In the genomic region with DNA sequence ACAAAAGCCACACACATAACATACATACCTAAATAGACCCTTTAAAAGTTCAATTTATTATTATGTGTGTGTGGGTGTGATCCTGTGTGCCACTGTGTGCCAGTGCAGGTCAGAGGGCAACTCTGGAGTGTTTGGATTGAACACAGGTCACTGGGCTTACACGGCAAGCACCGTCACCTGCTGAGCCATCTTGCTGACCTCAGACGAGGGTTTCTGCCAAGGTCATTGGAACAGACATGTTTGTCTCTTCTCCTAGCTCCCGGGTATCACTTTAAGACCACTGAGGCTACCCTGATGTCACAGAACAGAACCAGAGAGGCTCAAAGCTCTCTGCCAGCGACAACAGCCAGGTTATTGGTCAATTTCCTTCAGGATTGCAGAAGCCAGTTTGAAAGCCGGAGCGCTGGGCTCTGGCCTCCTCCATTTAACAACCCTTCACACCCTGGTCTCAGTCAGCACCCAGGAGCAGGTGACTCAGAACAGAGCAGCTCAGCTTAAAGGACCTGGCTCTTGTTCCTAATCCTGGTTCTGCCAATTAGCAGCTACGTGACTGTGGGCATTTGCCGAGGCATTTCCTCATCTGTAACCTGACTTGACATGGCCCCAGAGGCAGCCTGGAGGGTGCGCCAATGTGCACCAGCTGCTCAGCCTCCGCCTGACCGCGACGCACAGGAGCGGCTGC, we compare ENCODE assay signal across 13 mouse cellular contexts. TPM values are rescaled to one million over a fixed set of nuclear protein-coding genes. Genes with fewer than 3 reads are reported as not detected.
DNase-seq lines count a peak whose midpoint lies in the region; ATAC-seq and TF ChIP-seq lines count a peak whose summit lies in the region.
"Had no signal": no experiment of that assay in that cellular context is flagged by ENCODE, and none has a peak within 500 bp of the region (broad histone marks: within the 10 kb centered on the region; RNA-seq: fewer than 3 reads in every experiment).

No protein-coding gene starts in this region.

- peaks cover 10% of the 10 kb centered on the region; the same call in 1 of the 2 replicates for H3K4me1 ChIP-seq in intestine, postnatal 0 days (replicated peaks; ENCODE audit: control insufficient read depth, insufficient read depth, low read length)
- H3K4me1 ChIP-seq in intestine, embryonic 16.5 days (ENCODE audit: control insufficient read depth, insufficient read depth, low read length): peaks cover 34% of the 10 kb centered on the region
- H3K4me1 ChIP-seq in bone marrow, adult 2 months (ENCODE audit: control insufficient read depth, insufficient read depth, low read length): peaks cover 27% of the 10 kb centered on the region
- H3K4me1 ChIP-seq in heart, postnatal 0 days (ENCODE audit: control insufficient read depth, insufficient read depth): peaks cover 73% of the 10 kb centered on the region
- peaks cover 8% of the 10 kb centered on the region for H3K4me1 ChIP-seq in hindbrain, embryonic 10.5 days (replicated peaks)
- H3K4me1 ChIP-seq: forebrain, embryonic 10.5 days had no signal

- no peak for TF ChIP-seq CTCF in intestine, postnatal 0 days (IDR thresholded peaks at IDR 0.05; ENCODE audit: low read depth)
- no peak for TF ChIP-seq CTCF in bone marrow, adult 2 months (IDR thresholded peaks at IDR 0.05; ENCODE audit: control insufficient read depth, insufficient read depth, low read length)
- no peak for TF ChIP-seq CTCF in heart, postnatal 0 days (IDR thresholded peaks at IDR 0.05; ENCODE audit: low read depth)
- no peak for TF ChIP-seq CTCF in layer of hippocampus, adult 2 months (conservative IDR thresholded peaks at IDR 0.05)

- ATAC-seq in intestine, postnatal 0 days: no peak
- ATAC-seq in intestine, embryonic 16.5 days: no peak
- ATAC-seq in heart, postnatal 0 days (ENCODE audit: insufficient read depth, low read depth): no peak
- ATAC-seq: midbrain, embryonic 13.5 days had no signal

- 0 out of 2 replicates have a peak overlapping the region, but pooled peaks have one; percentile 11 for H3K27ac ChIP-seq in intestine, postnatal 0 days (ENCODE audit: low read depth, low read length)
- H3K27ac ChIP-seq in intestine, embryonic 16.5 days (ENCODE audit: low read length): no peak overlapping the region
- H3K27ac ChIP-seq in bone marrow, adult 2 months (ENCODE audit: control insufficient read depth, insufficient read depth, low read depth, low read length, poor library complexity): peak overlapping the region; percentile 13; the same call in 1 of the 2 replicates
- H3K27ac ChIP-seq in heart, postnatal 0 days (ENCODE audit: low read depth): peak overlapping the region; percentile 75
- H3K27ac ChIP-seq in layer of hippocampus, adult 2 months: no peak overlapping the region
- no peak overlapping the region for H3K27ac ChIP-seq in hindbrain, embryonic 10.5 days
- H3K27ac ChIP-seq: forebrain, embryonic 10.5 days; liver, embryonic 15.5 days; midbrain, embryonic 13.5 days had no signal

- no peaks in the 10 kb centered on the region for H3K36me3 ChIP-seq in intestine, postnatal 0 days (ENCODE audit: control insufficient read depth, insufficient read depth)
- no peaks in the 10 kb centered on the region for H3K36me3 ChIP-seq in intestine, embryonic 16.5 days (ENCODE audit: control insufficient read depth, insufficient read depth, low read length)
- H3K36me3 ChIP-seq in heart, postnatal 0 days (replicated peaks; ENCODE audit: control insufficient read depth, insufficient read depth, low read length): no peaks in the 10 kb centered on the region
- peaks cover 45% of the 10 kb centered on the region for H3K36me3 ChIP-seq in hindbrain, embryonic 10.5 days
- H3K36me3 ChIP-seq: liver, embryonic 15.5 days had no signal

- H3K27me3 ChIP-seq in intestine, postnatal 0 days (replicated peaks; ENCODE audit: control insufficient read depth, insufficient read depth, low read length): no peaks in the 10 kb centered on the region
- no peaks in the 10 kb centered on the region for H3K27me3 ChIP-seq in intestine, embryonic 16.5 days (replicated peaks; ENCODE audit: control insufficient read depth, insufficient read depth, low read length)
- no peaks in the 10 kb centered on the region for H3K27me3 ChIP-seq in heart, postnatal 0 days (ENCODE audit: control insufficient read depth, insufficient read depth, low read length)
- H3K27me3 ChIP-seq in hindbrain, embryonic 10.5 days (ENCODE audit: insufficient read depth, poor library complexity, severe bottlenecking): no peaks in the 10 kb centered on the region
- H3K27me3 ChIP-seq: liver, embryonic 15.5 days; midbrain, embryonic 13.5 days had no signal

- no peak for TF ChIP-seq EP300 in heart, postnatal 0 days (IDR thresholded peaks at IDR 0.05; ENCODE audit: low read depth)

- no peak for TF ChIP-seq POLR2A in bone marrow, adult 2 months (IDR thresholded peaks at IDR 0.05; ENCODE audit: borderline replicate concordance, control insufficient read depth, low read depth, low read length)

- no peaks in the 10 kb centered on the region for H3K9me3 ChIP-seq in intestine, postnatal 0 days (ENCODE audit: control insufficient read depth)
- H3K9me3 ChIP-seq in intestine, embryonic 16.5 days (ENCODE audit: control insufficient read depth, low read length): no peaks in the 10 kb centered on the region
- no peaks in the 10 kb centered on the region for H3K9me3 ChIP-seq in heart, postnatal 0 days (replicated peaks; ENCODE audit: control insufficient read depth, low read length)
- no peaks in the 10 kb centered on the region for H3K9me3 ChIP-seq in hindbrain, embryonic 10.5 days
- H3K9me3 ChIP-seq: forebrain, embryonic 10.5 days; liver, embryonic 15.5 days; midbrain, embryonic 13.5 days had no signal

- no peak overlapping the region for H3K4me2 ChIP-seq in intestine, postnatal 0 days (replicated peaks; ENCODE audit: low read depth)
- no peak overlapping the region for H3K4me2 ChIP-seq in intestine, embryonic 16.5 days (ENCODE audit: low read depth, low read length)
- no peak overlapping the region for H3K4me2 ChIP-seq in heart, postnatal 0 days (ENCODE audit: low read depth, low read length)
- H3K4me2 ChIP-seq: liver, embryonic 15.5 days; midbrain, embryonic 13.5 days had no signal

- peak; percentile 61 for DNase-seq in adrenal gland, adult 2 months
- DNase-seq in adrenal gland, adult 8-10 months: no peak
- no peak for DNase-seq in heart, postnatal 0 days (ENCODE audit: low spot score)
- DNase-seq in layer of hippocampus, adult 2 months (ENCODE audit: low spot score in 2 of 2): no peak
- DNase-seq in hindbrain, embryonic 10.5 days (ENCODE audit: low spot score): no peak
- DNase-seq: kidney, adult 8-10 months; thymus, postnatal 25 days had no signal

- H3K9ac ChIP-seq in intestine, postnatal 0 days (ENCODE audit: low read depth, low read length): no peak overlapping the region
- H3K9ac ChIP-seq in intestine, embryonic 16.5 days (ENCODE audit: low read depth, low read length): no peak overlapping the region
- H3K9ac ChIP-seq in heart, postnatal 0 days (replicated peaks; ENCODE audit: low read depth, low read length): no peak overlapping the region
- H3K9ac ChIP-seq: liver, embryonic 15.5 days; midbrain, embryonic 13.5 days had no signal

- H3K4me3 ChIP-seq in intestine, postnatal 0 days (ENCODE audit: low read depth, low read length): no peak overlapping the region
- H3K4me3 ChIP-seq in intestine, embryonic 16.5 days (ENCODE audit: low read length): no peak overlapping the region
- H3K4me3 ChIP-seq in bone marrow, adult 2 months (replicated peaks; ENCODE audit: control insufficient read depth, low read depth, low read length): no peak overlapping the region
- no peak overlapping the region for H3K4me3 ChIP-seq in heart, postnatal 0 days (ENCODE audit: low read depth, low read length)
- no peak overlapping the region for H3K4me3 ChIP-seq in layer of hippocampus, adult 2 months
- H3K4me3 ChIP-seq in hindbrain, embryonic 10.5 days: no peak overlapping the region
- H3K4me3 ChIP-seq: forebrain, embryonic 10.5 days; liver, embryonic 15.5 days; midbrain, embryonic 13.5 days had no signal

- WGBS in intestine, postnatal 0 days: 75% methylated on average over 15 of the region's 15 CpGs
- WGBS in intestine, embryonic 16.5 days: 87% methylated on average over 15 of the region's 15 CpGs
- 63% methylated on average over 15 of the region's 15 CpGs for WGBS in bone marrow, adult 2 months
- WGBS in heart, postnatal 0 days: 66% methylated on average over 15 of the region's 15 CpGs
- WGBS in hindbrain, embryonic 10.5 days: 90% methylated on average over 15 of the region's 15 CpGs

RNA-seq across cellular contexts. Expression of a gene that starts 25.0 kb away (rescaled TPM):
- 10 to 100 TPM; 56.1 to 68.0 TPM for total RNA-seq in adrenal gland, adult 2 months (2021)
- polyA plus RNA-seq in adrenal gland, adult 2 months (2012; rRNA removed): 25.3 and 32.7 TPM in 2 replicates
- total RNA-seq in adrenal gland, adult 8-10 months (2022): 10 to 100 TPM; 48.2 to 56.7 (median 50.9) TPM
- 8.2 and 8.5 TPM in 2 replicates for polyA plus RNA-seq in intestine, postnatal 0 days (2015; fragmentation: Nextera tagmentation; extraction: Ambion mirVana)
- 9.4 and 11.0 TPM in 2 replicates for polyA plus RNA-seq in intestine, embryonic 16.5 days (2015; fragmentation: Nextera tagmentation; extraction: Ambion mirVana)
- polyA plus RNA-seq in bone marrow, adult 2 months (2011; ENCODE audit: insufficient read depth, insufficient read length, low replicate concordance, missing spikeins): 4.3 and 7.1 TPM in 2 replicates
- total RNA-seq in heart, postnatal 0 days (2014; rRNA removed; ENCODE audit: low replicate concordance): 60.9 and 79.6 TPM in 2 replicates
- 16.5 and 17.7 TPM in 2 replicates for polyA plus RNA-seq in heart, postnatal 0 days (2015; fragmentation: Nextera tagmentation; extraction: Ambion mirVana)
- total RNA-seq in layer of hippocampus, adult 2 months (2021): 10 to 100 TPM; 60.3 to 65.9 TPM
- polyA plus RNA-seq in hindbrain, embryonic 10.5 days (2016; fragmentation: Nextera tagmentation; extraction: Ambion mirVana): 10.1 and 12.2 TPM in 2 replicates

RNA-seq across cellular contexts. Expression of a gene that starts 26.4 kb away (rescaled TPM):
- total RNA-seq in adrenal gland, adult 2 months (2021): 10 to 100 TPM; 19.4 to 19.9 TPM
- 7.7 and 9.7 TPM in 2 replicates for polyA plus RNA-seq in adrenal gland, adult 2 months (2012; rRNA removed)
- total RNA-seq in adrenal gland, adult 8-10 months (2022): 10 to 100 TPM; 19.4 to 23.6 (median 21.5) TPM
- 4.5 and 4.7 TPM in 2 replicates for polyA plus RNA-seq in intestine, postnatal 0 days (2015; fragmentation: Nextera tagmentation; extraction: Ambion mirVana)
- 6.1 and 6.7 TPM in 2 replicates for polyA plus RNA-seq in intestine, embryonic 16.5 days (2015; fragmentation: Nextera tagmentation; extraction: Ambion mirVana)
- 11.8 and 13.8 TPM in 2 replicates for polyA plus RNA-seq in bone marrow, adult 2 months (2011; ENCODE audit: insufficient read depth, insufficient read length, low replicate concordance, missing spikeins)
- 9.6 and 14.5 TPM in 2 replicates for total RNA-seq in heart, postnatal 0 days (2014; rRNA removed; ENCODE audit: low replicate concordance)
- polyA plus RNA-seq in heart, postnatal 0 days (2015; fragmentation: Nextera tagmentation; extraction: Ambion mirVana): 5.1 and 6.7 TPM in 2 replicates
- 10 to 100 TPM; 16.8 to 17.6 TPM for total RNA-seq in layer of hippocampus, adult 2 months (2021)
- 11.0 and 11.7 TPM in 2 replicates for polyA plus RNA-seq in hindbrain, embryonic 10.5 days (2016; fragmentation: Nextera tagmentation; extraction: Ambion mirVana)

RNA-seq across cellular contexts. Expression of a gene that starts 26.6 kb away (rescaled TPM):
- 10 to 100 TPM; 19.9 to 24.2 TPM for total RNA-seq in adrenal gland, adult 2 months (2021)
- polyA plus RNA-seq in adrenal gland, adult 2 months (2012; rRNA removed): 9.1 and 10.6 TPM in 2 replicates
- total RNA-seq in adrenal gland, adult 8-10 months (2022): 10 to 100 TPM; 22.1 to 28.1 (median 25.0) TPM
- polyA plus RNA-seq in intestine, postnatal 0 days (2015; fragmentation: Nextera tagmentation; extraction: Ambion mirVana): 4.7 and 5.4 TPM in 2 replicates
- 3.2 and 6.0 TPM in 2 replicates for polyA plus RNA-seq in intestine, embryonic 16.5 days (2015; fragmentation: Nextera tagmentation; extraction: Ambion mirVana)
- polyA plus RNA-seq in bone marrow, adult 2 months (2011; ENCODE audit: insufficient read depth, insufficient read length, low replicate concordance, missing spikeins): 6.0 and 13.3 TPM in 2 replicates
- 9.0 and 16.9 TPM in 2 replicates for total RNA-seq in heart, postnatal 0 days (2014; rRNA removed; ENCODE audit: low replicate concordance)
- polyA plus RNA-seq in heart, postnatal 0 days (2015; fragmentation: Nextera tagmentation; extraction: Ambion mirVana): 5.0 and 5.3 TPM in 2 replicates
- 10 to 100 TPM; 35.6 TPM for total RNA-seq in layer of hippocampus, adult 2 months (2021)
- 8.4 and 9.5 TPM in 2 replicates for polyA plus RNA-seq in hindbrain, embryonic 10.5 days (2016; fragmentation: Nextera tagmentation; extraction: Ambion mirVana)

Comparison
In these comparisons a context has a peak if more than half of its experiments do, and no peak if none do; other contexts are left out.
1. H3K27ac ChIP-seq: peak in intestine, postnatal 0 days (single experiment), bone marrow, adult 2 months (single experiment) and heart, postnatal 0 days (single experiment); none in intestine, embryonic 16.5 days (single experiment), layer of hippocampus, adult 2 months (single experiment) and hindbrain, embryonic 10.5 days (single experiment).